Mouse (Mus musculus) limb, embryonic 11.5 days (tissue): ENCODE measurements at regions not wholly inside any gene's neighbourhood (a gene's known extent, or its start where the extent isn't known, plus 50 kb on each side); places are given as distances from the start of the nearest gene placed in this dataset.
A peak's percentile ranks its signal among the peaks of the same experiment; 100 is the strongest.

ENCODE experiments used
- ATAC-seq: fragments of 200-750 bp; cut with Nextera tagmentation; 2 replicates; pipeline ENCODE4 v1.8.0; 2017; ENCODE audit warnings: low read depth; ENCODE audit not compliant: insufficient number of reproducible peaks, low FRiP score, low TSS enrichment
- DNase-seq: peaks from one replicate; pipeline ENCODE4 v3.0.0-alpha.2; 2015; ENCODE audit warnings: low spot score
- H3K27ac ChIP-seq: fragments of 300-500 bp; sonication (generic); replicated peaks from 2 replicates; pipeline ENCODE4 v1.5.1; 2014; ENCODE audit warnings: low read depth, mild to moderate bottlenecking, low read length
- H3K27me3 ChIP-seq: fragments of 300-500 bp; sonication (generic); 2 replicates; pipeline ENCODE4 v1.6.1; 2014; ENCODE audit warnings: mild to moderate bottlenecking, low read length, mixed read lengths; ENCODE audit not compliant: control insufficient read depth, insufficient read depth
- H3K36me3 ChIP-seq: fragments of 300-500 bp; sonication (generic); 2 replicates; pipeline ENCODE4 v1.6.1; 2014; ENCODE audit warnings: mild to moderate bottlenecking, low read length, moderate library complexity, mixed read lengths; ENCODE audit not compliant: control insufficient read depth, insufficient read depth
- H3K4me1 ChIP-seq: fragments of 300-500 bp; sonication (generic); 2 replicates; pipeline ENCODE4 v1.6.1; 2014; ENCODE audit warnings: low read length, mixed read lengths; ENCODE audit not compliant: control insufficient read depth, insufficient read depth
- H3K4me2 ChIP-seq: fragments of 300-500 bp; sonication (generic); 2 replicates; pipeline ENCODE4 v1.6.1; 2014; ENCODE audit warnings: low read depth, mild to moderate bottlenecking, moderate library complexity; ENCODE audit not compliant: severe bottlenecking
- H3K4me3 ChIP-seq: fragments of 300-500 bp; sonication (generic); 2 replicates; pipeline ENCODE4 v1.5.1; 2014; ENCODE audit warnings: low read depth, low read length
- H3K9ac ChIP-seq: fragments of 300-500 bp; sonication (generic); 2 replicates; pipeline ENCODE4 v1.6.1; 2014; ENCODE audit warnings: mild to moderate bottlenecking, low read length
- H3K9me3 ChIP-seq: fragments of 300-500 bp; sonication (generic); 2 replicates; pipeline ENCODE4 v1.6.1; 2016; ENCODE audit warnings: low read length; ENCODE audit not compliant: control insufficient read depth
- WGBS: fragments of 180-500 bp; shearing (Covaris S2); extraction: QIAGEN DNeasy Blood & Tissue Kit; methylation state at CpG from one replicate; pipeline ENCODE4 v1.1.7; 2014; 5-methylcytosine and 5-hydroxymethylcytosine counted together

DNA sequence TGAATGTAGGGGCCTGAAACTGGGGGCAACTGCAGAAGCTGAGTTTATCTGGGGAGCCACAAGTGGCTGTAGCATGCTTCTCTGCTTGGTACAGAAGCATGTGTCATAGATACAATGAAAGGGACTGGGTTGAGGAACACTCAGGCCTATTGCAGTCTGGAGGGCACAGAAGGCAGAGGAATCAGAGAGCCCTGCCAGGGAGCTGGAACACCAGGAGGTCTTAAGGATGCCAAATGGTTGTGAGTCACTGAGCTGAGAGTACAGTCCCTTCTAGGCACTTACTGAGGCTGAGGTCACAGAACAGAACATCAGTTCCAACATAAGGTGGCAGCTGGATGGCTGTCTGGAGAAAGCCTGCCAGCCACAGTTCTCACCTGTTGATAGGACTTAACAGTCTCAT is 136.5 kb downstream of the Aipl1 start:
- ATAC-seq (no peak), DNase-seq (no peak)
- Histone ChIP-seq H3K4me3 (no peak overlapping the region), H3K9me3 (no peaks in the 10 kb centered on the region), H3K27me3 (no peaks in the 10 kb centered on the region), H3K4me1 (no peaks in the 10 kb centered on the region), H3K27ac (no peak overlapping the region), H3K36me3 (no peaks in the 10 kb centered on the region), H3K9ac (no peak overlapping the region), H3K4me2 (no peak overlapping the region)

DNA sequence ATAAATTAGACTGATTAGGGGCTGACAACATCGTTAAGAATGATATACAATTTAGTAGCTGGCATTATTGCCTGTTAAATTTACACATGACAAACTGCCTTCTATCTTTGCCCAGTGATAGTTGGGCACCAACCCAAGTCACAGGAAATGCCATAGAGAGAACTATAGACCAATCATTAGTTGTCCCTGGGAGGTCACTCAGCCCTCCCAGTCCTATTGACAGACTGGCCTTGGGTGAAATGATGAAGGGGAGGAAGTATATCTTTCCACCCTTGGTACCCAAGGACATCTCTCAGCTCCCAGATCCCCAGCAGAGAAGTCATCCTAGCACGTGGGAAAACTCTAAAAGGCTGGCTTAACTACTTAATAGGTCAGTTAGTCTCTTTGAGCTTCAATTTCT is 139.8 kb downstream of the Aipl1 start:
- no peak for ATAC-seq
- H3K4me1 ChIP-seq: no peaks in the 10 kb centered on the region
- no peak overlapping the region for H3K27ac ChIP-seq
- H3K27me3 ChIP-seq: no peaks in the 10 kb centered on the region
- no peak overlapping the region for H3K4me3 ChIP-seq
- no peak overlapping the region for H3K4me2 ChIP-seq
- no peaks in the 10 kb centered on the region for H3K36me3 ChIP-seq
- DNase-seq: no peak
- no peak overlapping the region for H3K9ac ChIP-seq
- WGBS: 45% methylated on average over 2 of the region's 2 CpGs
- no peaks in the 10 kb centered on the region for H3K9me3 ChIP-seq

DNA sequence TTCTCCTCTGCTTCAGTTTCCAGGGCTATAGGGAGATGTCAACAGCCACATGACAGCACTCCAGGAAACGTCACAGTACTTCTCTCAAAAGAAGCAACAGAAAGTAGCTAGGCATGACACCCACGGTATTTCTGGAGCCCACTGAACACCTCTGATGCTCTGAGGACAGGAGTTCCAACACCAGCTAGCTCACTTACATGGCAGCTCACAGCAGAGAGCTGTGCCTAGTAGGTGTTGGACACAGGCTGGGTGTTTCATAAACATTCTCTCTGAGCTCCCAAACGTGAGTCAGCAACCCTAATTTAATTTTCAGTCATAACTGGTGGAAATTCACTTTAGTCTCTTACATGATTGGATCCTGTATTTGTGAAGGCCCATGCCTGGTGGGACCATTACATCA is 140.2 kb downstream of the Aipl1 start:
- Histone ChIP-seq H3K36me3 (no peaks in the 10 kb centered on the region), H3K4me1 (no peaks in the 10 kb centered on the region), H3K27me3 (no peaks in the 10 kb centered on the region), H3K9ac (no peak overlapping the region), H3K4me2 (no peak overlapping the region), H3K9me3 (no peaks in the 10 kb centered on the region), H3K4me3 (no peak overlapping the region), H3K27ac (no peak overlapping the region)
- ATAC-seq: no peak
- 53% methylated on average over 3 of the region's 3 CpGs for WGBS
- DNase-seq: no peak

DNA sequence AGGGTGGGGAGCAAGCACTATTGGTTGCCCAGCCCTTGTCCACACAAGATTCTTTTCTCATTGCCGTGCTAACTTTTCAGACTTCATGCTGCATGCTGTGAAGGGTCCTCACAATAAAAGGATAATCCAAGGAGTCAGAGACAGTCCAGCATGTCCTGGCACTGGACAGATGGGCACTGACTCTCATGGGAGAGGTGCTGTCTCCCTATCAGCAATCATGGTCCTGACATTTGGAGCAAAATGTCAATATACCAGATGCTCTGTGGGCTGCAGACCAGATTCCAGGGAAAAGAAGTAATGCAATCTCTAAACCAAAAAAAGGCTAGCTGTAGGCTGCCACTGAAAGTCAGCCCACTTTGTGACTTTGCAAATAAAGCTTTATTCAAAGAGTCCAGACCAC is 141.5 kb downstream of the Wscd1 start:
- Histone ChIP-seq H3K4me2 (no peak overlapping the region), H3K27me3 (no peaks in the 10 kb centered on the region), H3K36me3 (no peaks in the 10 kb centered on the region), H3K27ac (no peak overlapping the region), H3K9me3 (no peaks in the 10 kb centered on the region), H3K4me3 (no peak overlapping the region), H3K4me1 (peaks cover 6% of the 10 kb centered on the region), H3K9ac (no peak overlapping the region)
- DNase-seq: no peak
- 100% methylated on average over 1 of the region's 1 CpGs for WGBS
- no peak for ATAC-seq

DNA sequence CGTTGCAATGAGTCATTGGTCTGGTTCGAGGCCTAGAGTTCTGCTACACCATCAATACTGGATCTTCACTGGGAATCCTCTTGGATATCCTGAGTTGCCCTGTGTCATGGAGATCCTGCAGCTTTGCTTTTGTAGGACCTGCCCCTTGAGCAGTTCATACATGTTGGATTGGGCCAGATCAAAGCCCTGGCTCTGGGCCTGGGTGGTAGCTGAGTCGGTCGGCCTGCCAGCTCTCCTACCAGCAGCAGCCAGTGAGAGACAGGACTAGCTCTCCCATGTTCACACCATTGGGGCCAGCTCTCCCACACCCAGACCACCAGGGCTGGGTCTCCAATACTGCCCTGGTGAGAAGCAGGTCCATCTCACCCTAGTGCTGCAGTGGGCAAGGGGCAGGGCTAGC is 139.4 kb downstream of the Wscd1 start:
- DNase-seq (no peak), ATAC-seq (no peak)
- Histone ChIP-seq H3K4me3 (no peak overlapping the region), H3K27me3 (no peaks in the 10 kb centered on the region), H3K4me1 (peaks cover 6% of the 10 kb centered on the region), H3K4me2 (no peak overlapping the region), H3K27ac (no peak overlapping the region), H3K9ac (no peak overlapping the region), H3K9me3 (no peaks in the 10 kb centered on the region), H3K36me3 (no peaks in the 10 kb centered on the region)
- WGBS: 87% methylated on average over 4 of the region's 4 CpGs

DNA sequence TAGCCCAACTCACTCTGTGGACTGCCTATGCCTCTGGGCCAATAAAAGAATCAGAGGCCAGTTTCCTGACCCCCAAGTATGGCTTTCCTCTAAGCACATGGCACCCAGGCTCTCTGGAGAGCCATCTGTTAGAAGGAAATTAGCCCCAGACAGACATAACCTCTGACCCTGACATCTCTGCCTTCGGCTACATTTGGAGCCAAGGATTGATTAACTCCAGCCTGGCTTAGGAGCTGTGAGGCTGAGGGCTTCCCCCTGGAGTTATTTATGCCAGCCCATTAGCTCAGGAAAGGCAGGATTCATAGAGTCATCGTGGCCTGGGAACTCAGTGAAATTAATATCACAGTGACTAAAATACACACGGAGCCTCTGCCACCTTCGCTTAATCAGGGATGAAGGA is 137.5 kb downstream of the Wscd1 start:
- Histone ChIP-seq H3K9ac (no peak overlapping the region), H3K27me3 (no peaks in the 10 kb centered on the region), H3K4me1 (peaks cover 6% of the 10 kb centered on the region), H3K36me3 (no peaks in the 10 kb centered on the region), H3K9me3 (no peaks in the 10 kb centered on the region), H3K4me2 (no peak overlapping the region), H3K27ac (no peak overlapping the region), H3K4me3 (no peak overlapping the region)
- WGBS: 4% methylated on average over 4 of the region's 4 CpGs
- peak; percentile 61 for DNase-seq
- peak; percentile 21; the same call in 1 of the 2 replicates for ATAC-seq

DNA sequence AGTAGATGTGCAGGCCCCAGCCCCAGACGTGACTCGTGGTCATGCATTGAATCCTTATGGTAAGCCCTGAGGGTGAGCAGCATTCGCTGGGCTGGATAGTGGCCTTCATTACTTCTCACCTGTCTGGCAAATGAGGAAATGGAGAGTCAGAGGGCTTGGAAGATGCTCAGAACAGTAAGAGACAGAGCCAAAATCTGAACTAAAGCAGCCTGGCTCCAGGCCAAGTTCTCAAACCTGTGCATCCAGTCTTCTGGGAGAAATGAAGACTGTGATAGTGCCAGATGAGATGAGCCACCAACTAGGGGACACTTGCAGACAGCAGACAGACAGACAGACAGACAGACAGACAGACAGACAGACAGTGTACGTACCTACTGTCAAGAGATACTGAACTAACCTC is 137.1 kb downstream of the Wscd1 start:
- Histone ChIP-seq H3K4me1 (peaks cover 6% of the 10 kb centered on the region), H3K4me2 (no peak overlapping the region), H3K36me3 (no peaks in the 10 kb centered on the region), H3K27ac (no peak overlapping the region), H3K4me3 (no peak overlapping the region), H3K27me3 (no peaks in the 10 kb centered on the region), H3K9ac (no peak overlapping the region), H3K9me3 (no peaks in the 10 kb centered on the region)
- DNase-seq (no peak), ATAC-seq (no peak)
- WGBS: 39% methylated on average over 4 of the region's 4 CpGs

DNA sequence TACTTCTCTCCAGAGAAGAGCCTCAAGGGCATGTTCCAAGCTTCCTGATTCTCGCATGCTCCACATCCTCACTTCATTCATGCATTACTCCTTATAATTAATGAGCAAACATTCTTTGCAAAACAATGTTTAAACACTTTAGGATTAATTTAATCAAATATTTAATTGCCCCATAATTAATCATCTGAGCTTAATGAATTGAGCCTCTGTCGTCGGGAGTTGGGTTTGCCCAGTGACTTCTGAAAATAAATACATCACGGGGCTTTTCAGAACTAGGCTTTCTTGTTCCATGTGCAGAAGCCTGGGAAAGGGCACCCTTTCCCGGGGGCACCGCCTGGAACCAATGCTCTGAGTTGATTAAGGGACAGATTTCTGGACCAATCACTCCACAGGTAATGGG is 135.1 kb downstream of the Wscd1 start:
- no peaks in the 10 kb centered on the region for H3K27me3 ChIP-seq
- H3K4me1 ChIP-seq: peaks cover 6% of the 10 kb centered on the region
- DNase-seq (no peak), ATAC-seq (no peak)
- H3K27ac ChIP-seq: no peak overlapping the region
- H3K9me3 ChIP-seq: no peaks in the 10 kb centered on the region
- no peak overlapping the region for H3K4me3 ChIP-seq
- 53% methylated on average over 6 of the region's 6 CpGs for WGBS
- no peak overlapping the region for H3K9ac ChIP-seq
- no peaks in the 10 kb centered on the region for H3K36me3 ChIP-seq
- H3K4me2 ChIP-seq: no peak overlapping the region

DNA sequence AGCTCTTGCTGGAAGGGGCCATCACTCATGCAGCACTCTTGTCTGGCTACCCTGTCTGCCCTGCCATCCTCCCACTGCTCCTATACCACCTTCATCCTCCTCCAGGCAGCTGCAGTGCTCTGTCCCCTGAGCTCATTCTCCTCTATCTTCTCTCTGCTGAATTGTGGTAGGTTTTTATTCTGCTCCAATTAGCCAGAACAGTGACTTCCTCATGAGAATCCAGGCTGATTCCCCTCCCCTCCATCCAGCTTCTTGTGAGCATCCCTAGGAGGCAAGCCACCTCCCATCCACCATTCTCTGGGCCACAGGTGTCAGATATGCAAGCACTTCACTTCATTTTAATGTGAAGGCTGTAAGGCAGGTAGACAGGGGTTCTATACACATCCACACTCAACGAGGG is 132.1 kb downstream of the Wscd1 start:
- no peaks in the 10 kb centered on the region for H3K36me3 ChIP-seq
- 74% methylated on average over 1 of the region's 1 CpGs for WGBS
- ATAC-seq: no peak

More for the DNA sequence above, 132.1 kb downstream of the Wscd1 start:
- no peak overlapping the region for H3K4me3 ChIP-seq
- peaks cover 2% of the 10 kb centered on the region for H3K4me1 ChIP-seq
- H3K9ac ChIP-seq: no peak overlapping the region
- H3K9me3 ChIP-seq: no peaks in the 10 kb centered on the region
- DNase-seq: no peak
- H3K4me2 ChIP-seq: no peak overlapping the region
- H3K27me3 ChIP-seq: no peaks in the 10 kb centered on the region
- H3K27ac ChIP-seq: no peak overlapping the region
